Mouse (Mus musculus) lung, embryonic 14.5 days (tissue): ENCODE data around the gene Ccdc38. TPM values are rescaled to one million over a fixed set of nuclear protein-coding genes. Genes with fewer than 3 reads are reported as not detected.

Source experiments
- ATAC-seq: fragments of 200-750 bp; cut with Nextera tagmentation; 2 replicates; pipeline ENCODE4 v1.8.0; 2017; ENCODE audit warnings: mild to moderate bottlenecking, moderate TSS enrichment, moderate library complexity; ENCODE audit not compliant: insufficient read depth
- DNase-seq: peaks from one replicate; pipeline ENCODE4 v3.0.0-alpha.2; 2015
- H3K27ac ChIP-seq: fragments of 300-500 bp; sonication (generic); 2 replicates; pipeline ENCODE4 v1.5.1; 2014; ENCODE audit warnings: low read depth, mild to moderate bottlenecking, moderate library complexity
- H3K27me3 ChIP-seq: fragments of 300-500 bp; sonication (generic); 2 replicates; pipeline ENCODE4 v1.6.1; 2014; ENCODE audit warnings: low read length, control low read depth; ENCODE audit not compliant: insufficient read depth
- H3K36me3 ChIP-seq: fragments of 300-500 bp; sonication (generic); 2 replicates; pipeline ENCODE4 v1.6.1; 2014; ENCODE audit warnings: control low read depth; ENCODE audit not compliant: insufficient read depth
- H3K4me1 ChIP-seq: fragments of 300-500 bp; sonication (generic); 2 replicates; pipeline ENCODE4 v1.6.1; 2014; ENCODE audit warnings: antibody characterized with exemption, control low read depth; ENCODE audit not compliant: insufficient read depth
- H3K4me2 ChIP-seq: fragments of 300-500 bp; sonication (generic); 2 replicates; pipeline ENCODE4 v1.6.1; 2014; ENCODE audit warnings: mild to moderate bottlenecking
- H3K4me3 ChIP-seq: fragments of 300-500 bp; sonication (generic); 2 replicates; pipeline ENCODE4 v1.5.1; 2014; ENCODE audit warnings: low read depth, low read length
- H3K9ac ChIP-seq: fragments of 300-500 bp; sonication (generic); 2 replicates; pipeline ENCODE4 v1.6.1; 2014
- H3K9me3 ChIP-seq: fragments of 300-500 bp; sonication (generic); 2 replicates; pipeline ENCODE4 v1.6.1; 2016; ENCODE audit warnings: low read depth, low read length, control low read depth
- CTCF ChIP-seq: IDR thresholded peaks from 2 replicates; pipeline ENCODE4 v1.5.1; 2016; ENCODE audit warnings: antibody characterized with exemption, low read depth
- WGBS: fragments of 180-500 bp; shearing (Covaris S2); extraction: QIAGEN DNeasy Blood & Tissue Kit; methylation state at CpG from one replicate; pipeline ENCODE4 v1.1.7; 2014; 5-methylcytosine and 5-hydroxymethylcytosine counted together
- polyA plus RNA-seq: library from polyadenylated mRNA; unstranded; fragments of >200 nt; fragmentation: Nextera tagmentation; extraction: Ambion mirVana; gene quantifications from 2 replicates; pipeline ENCODE4 v1.2.1, GENCODE M21; 2014

Gene Ccdc38
- polyA plus RNA-seq, 1 experiment from 2014 or later, result 0.76 TPM

GRCm38 (mm10) chr10:93608051-93608450, 67.6 kb downstream of the Ccdc38 start:
- no peaks in the 10 kb centered on the region for H3K36me3 ChIP-seq
- DNase-seq, result peak; percentile 58
- peak; percentile 73 for TF ChIP-seq CTCF
- WGBS, result 33% methylated on average over 9 of the region's 9 CpGs
- no peaks in the 10 kb centered on the region for H3K4me1 ChIP-seq
- H3K4me3 ChIP-seq, result no peak overlapping the region
- H3K27me3 ChIP-seq, result no peaks in the 10 kb centered on the region
- peak; percentile 48; the same call in 1 of the 2 replicates for ATAC-seq
- H3K27ac ChIP-seq, result no peak overlapping the region
- H3K9me3 ChIP-seq, result no peaks in the 10 kb centered on the region
- no peak overlapping the region for H3K4me2 ChIP-seq
- no peak overlapping the region for H3K9ac ChIP-seq

DNA sequence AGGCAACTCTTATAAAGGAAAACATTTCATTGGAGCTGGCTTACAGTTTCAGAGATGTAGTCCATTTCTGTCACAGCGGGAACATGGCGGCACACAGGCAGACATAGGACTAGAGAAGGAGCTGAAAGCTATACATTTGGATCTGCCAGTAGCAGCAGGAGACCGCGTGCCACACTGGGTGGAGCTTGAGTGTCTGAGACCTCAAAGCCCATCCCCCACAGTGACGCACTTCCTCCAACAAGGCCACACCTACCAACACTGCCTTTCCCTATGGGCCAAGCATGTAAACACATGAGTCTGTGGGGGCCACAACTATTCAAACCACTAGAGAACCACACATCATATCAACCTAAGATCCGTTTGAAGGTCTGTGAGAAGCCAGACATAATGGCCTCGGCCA, 68.8 kb downstream of the Ccdc38 start:
- DNase-seq (no peak), ATAC-seq (0 out of 2 replicates have a peak, but pooled peaks have one; percentile 17)
- Histone ChIP-seq H3K27me3 (no peaks in the 10 kb centered on the region), H3K4me3 (no peak overlapping the region), H3K36me3 (no peaks in the 10 kb centered on the region), H3K9me3 (no peaks in the 10 kb centered on the region), H3K9ac (no peak overlapping the region), H3K4me1 (no peaks in the 10 kb centered on the region), H3K27ac (no peak overlapping the region), H3K4me2 (no peak overlapping the region)
- 91% methylated on average over 7 of the region's 7 CpGs for WGBS
- TF ChIP-seq CTCF, result no peak

- H3K27me3 ChIP-seq, result no peaks in the 10 kb centered on the region
- DNase-seq (no peak), ATAC-seq (no peak)
- H3K4me2 ChIP-seq, result no peak overlapping the region
- no peak for TF ChIP-seq CTCF
- no peaks in the 10 kb centered on the region for H3K9me3 ChIP-seq
- no peak overlapping the region for H3K9ac ChIP-seq
- H3K4me1 ChIP-seq, result no peaks in the 10 kb centered on the region
- no peak overlapping the region for H3K4me3 ChIP-seq
- WGBS, result 90% methylated on average over 1 of the region's 1 CpGs
- no peak overlapping the region for H3K27ac ChIP-seq
- no peaks in the 10 kb centered on the region for H3K36me3 ChIP-seq
Measured at GRCm38 (mm10) chr10:93610896-93611295, 70.5 kb downstream of the Ccdc38 start.

DNA sequence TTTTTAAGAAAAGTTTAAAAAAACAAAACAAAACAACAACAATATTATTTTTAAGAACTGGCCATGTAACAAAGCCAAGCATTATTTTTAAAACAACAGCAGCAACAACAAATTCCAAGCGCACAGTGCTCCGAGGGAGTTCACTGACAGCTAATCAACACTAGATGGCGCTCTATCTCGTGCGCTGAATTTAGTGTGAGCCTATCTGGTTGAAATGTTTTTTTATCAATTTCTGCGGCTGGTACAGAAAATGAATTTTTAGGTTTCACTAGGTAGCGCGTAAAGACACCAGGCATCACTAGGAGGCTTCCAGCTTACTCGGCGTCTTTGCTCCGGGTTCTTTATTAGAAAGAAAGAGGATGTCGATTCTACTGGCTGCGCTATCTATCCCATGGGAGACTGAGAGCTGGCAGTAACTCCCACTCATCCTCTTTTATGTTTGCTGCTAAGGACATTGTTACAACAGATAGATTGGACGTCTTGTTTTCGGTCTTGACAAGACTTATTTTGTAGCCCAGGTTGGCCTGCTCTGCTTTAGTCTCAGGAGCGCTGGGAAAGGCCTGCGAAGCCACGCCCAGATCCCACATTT, 71.1 kb downstream of the Ccdc38 start:
- Histone ChIP-seq H3K27ac (no peak overlapping the region), H3K4me2 (peak overlapping the region; percentile 10; the same call in 1 of the 2 replicates), H3K4me1 (no peaks in the 10 kb centered on the region), H3K9ac (no peak overlapping the region), H3K4me3 (no peak overlapping the region), H3K27me3 (no peaks in the 10 kb centered on the region), H3K9me3 (no peaks in the 10 kb centered on the region), H3K36me3 (no peaks in the 10 kb centered on the region)
- 45% methylated on average over 18 of the region's 18 CpGs for WGBS
- peak; percentile 90 for DNase-seq
- no peak for ATAC-seq
- TF ChIP-seq CTCF, result peak; percentile 89

DNA sequence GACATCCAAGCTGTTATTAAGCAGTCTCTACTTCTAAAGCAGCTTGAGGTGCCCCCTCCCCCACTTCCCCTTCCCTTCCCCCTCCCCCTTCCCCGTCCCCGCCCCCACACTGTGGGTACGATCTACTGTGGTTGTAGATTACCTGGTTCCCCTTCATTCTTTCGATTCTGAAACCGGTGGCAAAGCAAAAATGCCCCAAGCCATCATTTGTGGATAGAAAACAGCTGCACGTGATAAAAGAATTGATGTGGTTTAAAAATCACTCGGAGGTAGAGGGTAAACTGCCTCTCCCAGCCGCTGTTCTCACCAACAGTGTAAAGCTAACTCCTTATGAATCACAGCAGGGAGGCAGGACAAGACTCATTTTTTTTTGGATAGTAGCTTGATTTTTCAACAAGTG, 74.4 kb downstream of the Ccdc38 start:
- Histone ChIP-seq H3K9me3 (no peaks in the 10 kb centered on the region), H3K36me3 (no peaks in the 10 kb centered on the region), H3K4me3 (no peak overlapping the region), H3K4me2 (no peak overlapping the region), H3K27me3 (no peaks in the 10 kb centered on the region), H3K4me1 (no peaks in the 10 kb centered on the region), H3K27ac (no peak overlapping the region), H3K9ac (no peak overlapping the region)
- no peak for ATAC-seq
- DNase-seq, result no peak
- TF ChIP-seq CTCF, result no peak
- 68% methylated on average over 8 of the region's 8 CpGs for WGBS

- H3K4me1 ChIP-seq, result no peaks in the 10 kb centered on the region
- no peak overlapping the region for H3K4me3 ChIP-seq
- WGBS, result 56% methylated on average over 7 of the region's 7 CpGs
- H3K9me3 ChIP-seq, result no peaks in the 10 kb centered on the region
- H3K9ac ChIP-seq, result no peak overlapping the region
- ATAC-seq (no peak), DNase-seq (no peak)
- H3K36me3 ChIP-seq, result no peaks in the 10 kb centered on the region
- H3K27ac ChIP-seq, result no peak overlapping the region
- H3K27me3 ChIP-seq, result no peaks in the 10 kb centered on the region
- no peak for TF ChIP-seq CTCF
- H3K4me2 ChIP-seq, result no peak overlapping the region
Measured at GRCm38 (mm10) chr10:93620438-93621179, 80.2 kb downstream of the Ccdc38 start.

GRCm38 (mm10) chr10:93623725-93624124, 83.3 kb downstream of the Ccdc38 start:
- no peak overlapping the region for H3K9ac ChIP-seq
- H3K36me3 ChIP-seq, result no peaks in the 10 kb centered on the region
- H3K4me1 ChIP-seq, result no peaks in the 10 kb centered on the region
- H3K4me2 ChIP-seq, result peak overlapping the region; percentile 44
- ATAC-seq (no peak), DNase-seq (no peak)
- H3K27me3 ChIP-seq, result no peaks in the 10 kb centered on the region
- H3K9me3 ChIP-seq, result no peaks in the 10 kb centered on the region
- 23% methylated on average over 9 of the region's 9 CpGs for WGBS
- H3K27ac ChIP-seq, result no peak overlapping the region
- no peak for TF ChIP-seq CTCF
- H3K4me3 ChIP-seq, result no peak overlapping the region
